Mouse (Mus musculus): Measurements from ENCODE around the gene Alox12b. TPM values are rescaled to one million over a fixed set of nuclear protein-coding genes. Genes with fewer than 3 reads are reported as not detected.

The Alox12b gene
- total and polyA plus RNA-seq, 3 experiments: not detected

GRCm38 (mm10) chr11:69117737-69118695, 38.8 kb upstream of the Alox12b start (continued):
- TF ChIP-seq NRF1 (IDR thresholded peaks at IDR 0.05; ENCODE audit: insufficient read depth, low read depth, low read length, poor library complexity, severe bottlenecking): no peak
- TF ChIP-seq MYC (IDR thresholded peaks at IDR 0.05; ENCODE audit: low read depth, low read length): 0 out of 2 replicates have a peak, but pooled peaks have one; percentile 24
- TF ChIP-seq USF2 (IDR thresholded peaks at IDR 0.05; ENCODE audit: borderline replicate concordance in 1 of 2, insufficient read depth in 1 of 2, low read depth in 1 of 2, low read length in 2 of 2): no peak
- TF ChIP-seq MYB (IDR thresholded peaks at IDR 0.05; ENCODE audit: low read depth, low read length): no peak
- no peak for TF ChIP-seq EP300 (IDR thresholded peaks at IDR 0.05; ENCODE audit: low read depth in 1 of 2, low read length in 2 of 2)
- no peak for TF ChIP-seq GATA1 (IDR thresholded peaks at IDR 0.05; ENCODE audit: low read depth, low read length)
- peak; percentile 90; the same call in 1 of the 2 replicates for TF ChIP-seq UBTF (IDR thresholded peaks at IDR 0.05; ENCODE audit: borderline replicate concordance, insufficient read depth, low read depth, low read length)
- TF ChIP-seq HCFC1 (IDR thresholded peaks at IDR 0.05; ENCODE audit: low read depth, low read length): peak; percentile 20; the same call in 1 of the 2 replicates
- 0 out of 4 replicates have a peak, but pooled peaks of 1 of the 2 experiments have one; percentile 53 for TF ChIP-seq POLR2A (IDR thresholded peaks at IDR 0.05; ENCODE audit: control insufficient read depth in 1 of 2, insufficient read depth in 1 of 2, low read depth in 1 of 2, low read length in 2 of 2, poor library complexity in 1 of 2)
- TF ChIP-seq ZKSCAN1 (IDR thresholded peaks at IDR 0.05; ENCODE audit: low read depth, low read length): no peak
- TF ChIP-seq POLR2AphosphoS5 (IDR thresholded peaks at IDR 0.05; ENCODE audit: borderline replicate concordance, low read depth, low read length): no peak
- no peak for TF ChIP-seq POLR2AphosphoS2 (IDR thresholded peaks at IDR 0.05; ENCODE audit: low read length)
- TF ChIP-seq MXI1 (IDR thresholded peaks at IDR 0.05; ENCODE audit: low read depth, low read length): peak; percentile 35; the same call in 1 of the 2 replicates
- TF ChIP-seq ELF1 (IDR thresholded peaks at IDR 0.05; ENCODE audit: low read depth, low read length): 0 out of 2 replicates have a peak, but pooled peaks have one; percentile 41

GRCm38 (mm10) chr11:69118765-69119164, 38.0 kb upstream of the Alox12b start:
- Histone ChIP-seq H3K27me3 (ENCODE audit: control insufficient read depth in 1 of 2, insufficient read depth in 2 of 2, low read length in 2 of 2) (no peaks in the 10 kb centered on the region), H3K79me2 (ENCODE audit: control insufficient read depth, insufficient read depth, low read length, poor library complexity) (no peaks in the 10 kb centered on the region; the same call in 1 of the 2 replicates), H3K9ac (ENCODE audit: control insufficient read depth, low read depth, low read length, poor library complexity, severe bottlenecking) (peak overlapping the region; percentile 51), H3K4me3 (ENCODE audit: control insufficient read depth in 1 of 2, insufficient read depth in 1 of 2, low read depth in 2 of 2, low read length in 2 of 2) (peak overlapping the region; percentile 20 to 88), H3K27ac (ENCODE audit: control insufficient read depth, low read depth, low read length) (no peak overlapping the region), H3K9me3 (replicated peaks; ENCODE audit: insufficient read depth, low read length) (no peaks in the 10 kb centered on the region), H3K36me3 (ENCODE audit: control insufficient read depth in 1 of 2, insufficient read depth in 2 of 2, low read length in 2 of 2) (peaks cover 0 to 9% of the 10 kb centered on the region in 2 experiments; a peak in 2 of 4 replicates), H3K4me1 (ENCODE audit: control insufficient read depth in 1 of 2, insufficient read depth in 2 of 2, low read length in 2 of 2) (peaks cover 0 to 14% of the 10 kb centered on the region in 2 experiments; a peak in 2 of 4 replicates)
- DNase-seq (ENCODE audit: low read depth, low spot score): peak; percentile 92
- TF ChIP-seq TCF12 (IDR thresholded peaks at IDR 0.05; ENCODE audit: low read depth, low read length) (no peak), POLR2AphosphoS5 (IDR thresholded peaks at IDR 0.05; ENCODE audit: borderline replicate concordance, low read depth, low read length) (no peak), KAT2A (conservative IDR thresholded peaks at IDR 0.05; ENCODE audit: low read depth, low read length) (no peak; the same call in 1 of the 2 replicates), POLR2A (IDR thresholded peaks at IDR 0.05; ENCODE audit: control insufficient read depth in 1 of 2, insufficient read depth in 1 of 2, low read depth in 1 of 2, low read length in 2 of 2, poor library complexity in 1 of 2) (no peak), CHD2 (IDR thresholded peaks at IDR 0.05; ENCODE audit: low read length) (no peak), TBP (IDR thresholded peaks at IDR 0.05; ENCODE audit: low read depth, low read length) (peak; percentile 100), NELFE (IDR thresholded peaks at IDR 0.05; ENCODE audit: low read depth, low read length) (no peak), USF1 (IDR thresholded peaks at IDR 0.05; ENCODE audit: low read depth, low read length) (no peak), JUND (IDR thresholded peaks at IDR 0.05; ENCODE audit: low read depth, low read length) (no peak), GATA1 (IDR thresholded peaks at IDR 0.05; ENCODE audit: low read depth, low read length) (0 out of 2 replicates have a peak, but pooled peaks have one; percentile 27), MYB (IDR thresholded peaks at IDR 0.05; ENCODE audit: low read depth, low read length) (no peak), MXI1 (IDR thresholded peaks at IDR 0.05; ENCODE audit: low read depth, low read length) (peak; percentile 15; the same call in 1 of the 2 replicates), MAFK (IDR thresholded peaks at IDR 0.05; ENCODE audit: borderline replicate concordance, low read depth, low read length) (peak; percentile 99), GABPA (IDR thresholded peaks at IDR 0.05; ENCODE audit: low read depth, low read length) (no peak), MEF2A (IDR thresholded peaks at IDR 0.05; ENCODE audit: extremely low read depth, insufficient replicate concordance, low read depth, low read length, poor library complexity, severe bottlenecking) (no peak), SIN3A (IDR thresholded peaks at IDR 0.05; ENCODE audit: low read length) (peak; percentile 65; the same call in 1 of the 2 replicates), RCOR1 (IDR thresholded peaks at IDR 0.05; ENCODE audit: low read depth, low read length) (no peak), ETS1 (IDR thresholded peaks at IDR 0.05; ENCODE audit: low read depth, low read length) (no peak), ELF1 (IDR thresholded peaks at IDR 0.05; ENCODE audit: low read depth, low read length) (peak; percentile 78), NRF1 (IDR thresholded peaks at IDR 0.05; ENCODE audit: insufficient read depth, low read depth, low read length, poor library complexity, severe bottlenecking) (no peak), MYC (IDR thresholded peaks at IDR 0.05; ENCODE audit: low read depth, low read length) (no peak), ZNF384 (IDR thresholded peaks at IDR 0.05; ENCODE audit: low read depth, low read length) (peak; percentile 92), BHLHE40 (IDR thresholded peaks at IDR 0.05; ENCODE audit: borderline replicate concordance, low read depth, low read length) (peak; percentile 40; the same call in 1 of the 2 replicates)
